Mouse (Mus musculus): Measurements from ENCODE around the gene Glis3. TPM values are rescaled to one million over a fixed set of nuclear protein-coding genes. Genes with fewer than 3 reads are reported as not detected.

The Glis3 gene
- polyA plus RNA-seq, 1 experiment from 2014 or later: 8.5 TPM

GRCm38 (mm10) chr19:28516487-28516886 is 163.4 kb downstream of the Glis3 start:
- Histone ChIP-seq H3K9ac (no peak overlapping the region), H3K9me3 (replicated peaks) (no peaks in the 10 kb centered on the region), H3K4me3 (replicated peaks) (no peak overlapping the region), H3K4me2 (replicated peaks) (no peak overlapping the region), H3K27me3 (no peaks in the 10 kb centered on the region), H3K27ac (replicated peaks) (no peak overlapping the region), H3K36me3 (no peaks in the 10 kb centered on the region), H3K4me1 (peaks cover 18% of the 10 kb centered on the region)
- 62% methylated on average over 6 of the region's 6 CpGs for WGBS
- no peak for ATAC-seq (ENCODE audit: insufficient number of reproducible peaks, low FRiP score, low TSS enrichment, low read depth)

GRCm38 (mm10) chr19:28512475-28512874 is 167.4 kb downstream of the Glis3 start:
- H3K9me3 ChIP-seq (replicated peaks): no peaks in the 10 kb centered on the region
- H3K36me3 ChIP-seq: no peaks in the 10 kb centered on the region
- H3K27ac ChIP-seq (replicated peaks): no peak overlapping the region
- H3K9ac ChIP-seq: no peak overlapping the region
- 65% methylated on average over 11 of the region's 11 CpGs for WGBS
- peaks cover 4% of the 10 kb centered on the region; the same call in 1 of the 2 replicates for H3K4me1 ChIP-seq
- ATAC-seq (ENCODE audit: insufficient number of reproducible peaks, low FRiP score, low TSS enrichment, low read depth): no peak
- no peak overlapping the region for H3K4me2 ChIP-seq (replicated peaks)
- H3K27me3 ChIP-seq: no peaks in the 10 kb centered on the region
- no peak overlapping the region for H3K4me3 ChIP-seq (replicated peaks)

GRCm38 (mm10) chr19:28511910-28512309 is 168.0 kb downstream of the Glis3 start:
- H3K36me3 ChIP-seq: no peaks in the 10 kb centered on the region
- WGBS: 84% methylated on average over 1 of the region's 1 CpGs
- no peak overlapping the region for H3K9ac ChIP-seq
- no peak overlapping the region for H3K4me3 ChIP-seq (replicated peaks)
- no peak for ATAC-seq (ENCODE audit: insufficient number of reproducible peaks, low FRiP score, low TSS enrichment, low read depth)
- no peak overlapping the region for H3K4me2 ChIP-seq (replicated peaks)
- H3K27me3 ChIP-seq: no peaks in the 10 kb centered on the region
- H3K4me1 ChIP-seq: peaks cover 4% of the 10 kb centered on the region; the same call in 1 of the 2 replicates
- H3K27ac ChIP-seq (replicated peaks): no peak overlapping the region
- no peaks in the 10 kb centered on the region for H3K9me3 ChIP-seq (replicated peaks)

- no peak overlapping the region for H3K9ac ChIP-seq
- no peaks in the 10 kb centered on the region for H3K4me1 ChIP-seq
- WGBS: 57% methylated on average over 6 of the region's 6 CpGs
- H3K4me2 ChIP-seq (replicated peaks): no peak overlapping the region
- no peak overlapping the region for H3K27ac ChIP-seq (replicated peaks)
- ATAC-seq (ENCODE audit: insufficient number of reproducible peaks, low FRiP score, low TSS enrichment, low read depth): no peak
- H3K9me3 ChIP-seq (replicated peaks): no peaks in the 10 kb centered on the region
- no peak overlapping the region for H3K4me3 ChIP-seq (replicated peaks)
- H3K27me3 ChIP-seq: no peaks in the 10 kb centered on the region
- H3K36me3 ChIP-seq: no peaks in the 10 kb centered on the region
Observed at GRCm38 (mm10) chr19:28505376-28505775, 174.5 kb downstream of the Glis3 start.

GRCm38 (mm10) chr19:28503011-28503410 is 176.9 kb downstream of the Glis3 start:
- Histone ChIP-seq H3K4me2 (replicated peaks) (no peak overlapping the region), H3K27me3 (no peaks in the 10 kb centered on the region), H3K4me3 (replicated peaks) (no peak overlapping the region), H3K27ac (replicated peaks) (no peak overlapping the region), H3K4me1 (no peaks in the 10 kb centered on the region), H3K36me3 (no peaks in the 10 kb centered on the region), H3K9ac (no peak overlapping the region), H3K9me3 (replicated peaks) (no peaks in the 10 kb centered on the region)
- no peak for ATAC-seq (ENCODE audit: insufficient number of reproducible peaks, low FRiP score, low TSS enrichment, low read depth)
- WGBS: 71% methylated on average over 12 of the region's 12 CpGs

- no peak overlapping the region for H3K4me3 ChIP-seq (replicated peaks)
- no peak overlapping the region for H3K9ac ChIP-seq
- 39% methylated on average over 9 of the region's 9 CpGs for WGBS
- H3K27ac ChIP-seq (replicated peaks): no peak overlapping the region
- peaks cover 7% of the 10 kb centered on the region; the same call in 1 of the 2 replicates for H3K4me1 ChIP-seq
- ATAC-seq (ENCODE audit: insufficient number of reproducible peaks, low FRiP score, low TSS enrichment, low read depth): no peak
- H3K36me3 ChIP-seq: no peaks in the 10 kb centered on the region
- H3K9me3 ChIP-seq (replicated peaks): no peaks in the 10 kb centered on the region
- H3K4me2 ChIP-seq (replicated peaks): no peak overlapping the region
- no peaks in the 10 kb centered on the region for H3K27me3 ChIP-seq
Observed at GRCm38 (mm10) chr19:28500975-28501374, 178.9 kb downstream of the Glis3 start.

GRCm38 (mm10) chr19:28500505-28500904 is 179.4 kb downstream of the Glis3 start:
- Histone ChIP-seq H3K9ac (no peak overlapping the region), H3K9me3 (replicated peaks) (no peaks in the 10 kb centered on the region), H3K4me1 (peaks cover 8% of the 10 kb centered on the region; the same call in 1 of the 2 replicates), H3K4me3 (replicated peaks) (no peak overlapping the region), H3K27ac (replicated peaks) (no peak overlapping the region), H3K36me3 (no peaks in the 10 kb centered on the region), H3K27me3 (no peaks in the 10 kb centered on the region), H3K4me2 (replicated peaks) (no peak overlapping the region)
- ATAC-seq (ENCODE audit: insufficient number of reproducible peaks, low FRiP score, low TSS enrichment, low read depth): no peak
- 82% methylated on average over 14 of the region's 14 CpGs for WGBS

GRCm38 (mm10) chr19:28499786-28500185 is 180.1 kb downstream of the Glis3 start:
- Histone ChIP-seq H3K36me3 (no peaks in the 10 kb centered on the region), H3K4me2 (replicated peaks) (no peak overlapping the region), H3K27ac (replicated peaks) (no peak overlapping the region), H3K9ac (no peak overlapping the region), H3K27me3 (no peaks in the 10 kb centered on the region), H3K4me3 (replicated peaks) (no peak overlapping the region), H3K4me1 (peaks cover 8% of the 10 kb centered on the region; the same call in 1 of the 2 replicates), H3K9me3 (replicated peaks) (no peaks in the 10 kb centered on the region)
- whole genome bisulfite sequencing: 94% methylated on average over 5 of the region's 5 CpGs
- ATAC-seq (ENCODE audit: insufficient number of reproducible peaks, low FRiP score, low TSS enrichment, low read depth): no peak

- no peak for ATAC-seq (ENCODE audit: insufficient number of reproducible peaks, low FRiP score, low TSS enrichment, low read depth)
- H3K4me3 ChIP-seq (replicated peaks): no peak overlapping the region
- no peaks in the 10 kb centered on the region for H3K27me3 ChIP-seq
- no peak overlapping the region for H3K9ac ChIP-seq
- WGBS: 35% methylated on average over 6 of the region's 6 CpGs
- H3K9me3 ChIP-seq (replicated peaks): no peaks in the 10 kb centered on the region
- H3K4me2 ChIP-seq (replicated peaks): no peak overlapping the region
- H3K27ac ChIP-seq (replicated peaks): no peak overlapping the region
- peaks cover 8% of the 10 kb centered on the region; the same call in 1 of the 2 replicates for H3K4me1 ChIP-seq
- no peaks in the 10 kb centered on the region for H3K36me3 ChIP-seq
Observed at GRCm38 (mm10) chr19:28495926-28496325, 184.0 kb downstream of the Glis3 start.

GRCm38 (mm10) chr19:28493605-28494260 is 186.1 kb downstream of the Glis3 start:
- no peak overlapping the region for H3K4me2 ChIP-seq (replicated peaks)
- H3K9ac ChIP-seq: no peak overlapping the region
- no peak overlapping the region for H3K4me3 ChIP-seq (replicated peaks)
- ATAC-seq (ENCODE audit: insufficient number of reproducible peaks, low FRiP score, low TSS enrichment, low read depth): no peak
- H3K36me3 ChIP-seq: no peaks in the 10 kb centered on the region
- WGBS: 81% methylated on average over 8 of the region's 8 CpGs
- peaks cover 8% of the 10 kb centered on the region; the same call in 1 of the 2 replicates for H3K4me1 ChIP-seq
- H3K9me3 ChIP-seq (replicated peaks): no peaks in the 10 kb centered on the region
- no peaks in the 10 kb centered on the region for H3K27me3 ChIP-seq
- no peak overlapping the region for H3K27ac ChIP-seq (replicated peaks)

- ATAC-seq (ENCODE audit: insufficient number of reproducible peaks, low FRiP score, low TSS enrichment, low read depth): no peak
Observed at GRCm38 (mm10) chr19:28478055-28478454, 201.8 kb downstream of the Glis3 start.

GRCm38 (mm10) chr19:28477326-28477863 is 202.5 kb downstream of the Glis3 start:
- 37% methylated on average over 6 of the region's 6 CpGs for WGBS

More at GRCm38 (mm10) chr19:28478055-28478454, 201.8 kb downstream of the Glis3 start:
- no peak overlapping the region for H3K4me3 ChIP-seq (replicated peaks)
- H3K27ac ChIP-seq (replicated peaks): no peak overlapping the region
- no peak overlapping the region for H3K4me2 ChIP-seq (replicated peaks)
- WGBS: 83% methylated on average over 6 of the region's 6 CpGs
- H3K36me3 ChIP-seq: no peaks in the 10 kb centered on the region
- no peaks in the 10 kb centered on the region for H3K27me3 ChIP-seq
- no peaks in the 10 kb centered on the region for H3K9me3 ChIP-seq (replicated peaks)
- H3K4me1 ChIP-seq: no peaks in the 10 kb centered on the region
- H3K9ac ChIP-seq: no peak overlapping the region

More at GRCm38 (mm10) chr19:28477326-28477863, 202.5 kb downstream of the Glis3 start:
- Histone ChIP-seq H3K4me2 (replicated peaks) (no peak overlapping the region), H3K27ac (replicated peaks) (no peak overlapping the region), H3K4me3 (replicated peaks) (no peak overlapping the region), H3K27me3 (no peaks in the 10 kb centered on the region), H3K9ac (no peak overlapping the region), H3K9me3 (replicated peaks) (no peaks in the 10 kb centered on the region), H3K36me3 (no peaks in the 10 kb centered on the region), H3K4me1 (no peaks in the 10 kb centered on the region)
- no peak for ATAC-seq (ENCODE audit: insufficient number of reproducible peaks, low FRiP score, low TSS enrichment, low read depth)
